Mouse (Mus musculus) hindbrain, postnatal 0 days (tissue): ENCODE results near the gene Thbd. TPM values are rescaled to one million over a fixed set of nuclear protein-coding genes. Genes with fewer than 3 reads are reported as not detected.
A peak's percentile ranks its signal among the peaks of the same experiment; 100 is the strongest.

Experiments
- ATAC-seq: fragments of 200-750 bp; cut with Nextera tagmentation; 2 replicates; pipeline ENCODE4 v1.8.0; 2017; ENCODE audit warnings: mild to moderate bottlenecking, moderate TSS enrichment, moderate library complexity
- DNase-seq: peaks from one replicate; pipeline ENCODE4 v3.0.0-alpha.2; 2015; ENCODE audit warnings: low spot score
- H3K27ac ChIP-seq: fragments of 300-500 bp; sonication (generic); 2 replicates; pipeline ENCODE4 v1.5.1; 2014; ENCODE audit warnings: mild to moderate bottlenecking
- H3K27me3 ChIP-seq: fragments of 300-500 bp; sonication (generic); 2 replicates; pipeline ENCODE4 v1.6.1; 2014; ENCODE audit warnings: low read length, mixed read lengths; ENCODE audit not compliant: insufficient read depth
- H3K36me3 ChIP-seq: fragments of 300-500 bp; sonication (generic); 2 replicates; pipeline ENCODE4 v1.6.1; 2014; ENCODE audit warnings: low read length, mixed read lengths; ENCODE audit not compliant: insufficient read depth
- H3K4me1 ChIP-seq: fragments of 300-500 bp; sonication (generic); 2 replicates; pipeline ENCODE4 v1.6.1; 2014; ENCODE audit warnings: antibody characterized with exemption, low read length, mixed read lengths; ENCODE audit not compliant: insufficient read depth
- H3K4me2 ChIP-seq: fragments of 300-500 bp; sonication (generic); 2 replicates; pipeline ENCODE4 v1.6.1; 2014; ENCODE audit warnings: low read depth, mild to moderate bottlenecking, low read length, moderate library complexity, mixed read lengths
- H3K4me3 ChIP-seq: fragments of 300-500 bp; sonication (generic); 2 replicates; pipeline ENCODE4 v1.5.1; 2014; ENCODE audit warnings: low read length
- H3K9ac ChIP-seq: fragments of 300-500 bp; sonication (generic); replicated peaks from 2 replicates; pipeline ENCODE4 v1.6.1; 2014; ENCODE audit warnings: mild to moderate bottlenecking, low read length, moderate library complexity, mixed read lengths
- H3K9me3 ChIP-seq: fragments of 300-500 bp; sonication (generic); 2 replicates; pipeline ENCODE4 v1.6.1; 2016; ENCODE audit warnings: low read length, mixed read lengths
- CTCF ChIP-seq: IDR thresholded peaks from 2 replicates; pipeline ENCODE4 v1.5.1; 2016; ENCODE audit warnings: antibody characterized with exemption, control low read depth, low read depth
- WGBS: fragments of 180-500 bp; shearing (Covaris S2); extraction: QIAGEN DNeasy Blood & Tissue Kit; methylation state at CpG from one replicate; pipeline ENCODE4 v1.1.7; 2014; 5-methylcytosine and 5-hydroxymethylcytosine counted together
- polyA plus RNA-seq: library from polyadenylated mRNA; unstranded; fragments of >200 nt; fragmentation: Nextera tagmentation; extraction: Ambion mirVana; gene quantifications from 2 replicates; pipeline ENCODE4 v1.2.1, GENCODE M21; 2015
- total RNA-seq: library from RNA; depleted of rRNA; stranded (reverse); fragments of >200 nt; gene quantifications from 2 replicates; pipeline ENCODE4 v1.2.3, GENCODE M21; 2014

Gene Thbd
- total and polyA plus RNA-seq, 2 experiments from 2014 or later, result 13.3 to 31.7 TPM

GRCm38 (mm10) chr2:148408761-148409120, 753 bp upstream of the Thbd start:
- Histone ChIP-seq H3K9ac (no peak overlapping the region), H3K9me3 (no peaks in the 10 kb centered on the region), H3K4me1 (no peaks in the 10 kb centered on the region; the same call in none of the 2 replicates), H3K4me3 (no peak overlapping the region), H3K27ac (no peak overlapping the region), H3K36me3 (no peaks in the 10 kb centered on the region), H3K4me2 (peak overlapping the region; percentile 55; the same call in 1 of the 2 replicates), H3K27me3 (peaks cover 36% of the 10 kb centered on the region)
- TF ChIP-seq CTCF, result no peak
- DNase-seq (no peak), ATAC-seq (peak; percentile 49)
- WGBS, result 14% methylated on average over 6 of the region's 6 CpGs

- H3K27ac ChIP-seq, result no peak overlapping the region
- peak overlapping the region; percentile 37; the same call in 1 of the 2 replicates for H3K9ac ChIP-seq
- H3K9me3 ChIP-seq, result no peaks in the 10 kb centered on the region
- H3K4me1 ChIP-seq, result no peaks in the 10 kb centered on the region; the same call in none of the 2 replicates
- no peak for TF ChIP-seq CTCF
- 8% methylated on average over 55 of the region's 55 CpGs for WGBS
- ATAC-seq (peak; percentile 54), DNase-seq (peak; percentile 28)
- H3K36me3 ChIP-seq, result no peaks in the 10 kb centered on the region
- peak overlapping the region; percentile 55 for H3K4me2 ChIP-seq
- peaks cover 36% of the 10 kb centered on the region for H3K27me3 ChIP-seq
- H3K4me3 ChIP-seq, result peak overlapping the region; percentile 30
These were observed 768 bp downstream of the Thbd start for GRCm38 (mm10) chr2:148406971-148407869.

GRCm38 (mm10) chr2:148406160-148406970, 1.6 kb downstream of the Thbd start:
- no peak for ATAC-seq
- Histone ChIP-seq H3K4me2 (peak overlapping the region; percentile 55), H3K4me1 (no peaks in the 10 kb centered on the region; the same call in none of the 2 replicates), H3K36me3 (no peaks in the 10 kb centered on the region), H3K9ac (no peak overlapping the region), H3K27me3 (peaks cover 36% of the 10 kb centered on the region), H3K9me3 (no peaks in the 10 kb centered on the region), H3K27ac (no peak overlapping the region), H3K4me3 (peak overlapping the region; percentile 30)
- DNase-seq, result peak; percentile 68
- WGBS, result 15% methylated on average over 34 of the region's 34 CpGs
- peak; percentile 62 for TF ChIP-seq CTCF

GRCm38 (mm10) chr2:148404906-148405305, 3.1 kb downstream of the Thbd start:
- no peak overlapping the region for H3K27ac ChIP-seq
- H3K36me3 ChIP-seq, result no peaks in the 10 kb centered on the region
- DNase-seq, result no peak
- no peak for ATAC-seq
- peaks cover 36% of the 10 kb centered on the region for H3K27me3 ChIP-seq
- no peak overlapping the region for H3K9ac ChIP-seq
- no peak overlapping the region for H3K4me3 ChIP-seq
- no peaks in the 10 kb centered on the region for H3K9me3 ChIP-seq
- H3K4me2 ChIP-seq, result no peak overlapping the region
- 80% methylated on average over 5 of the region's 5 CpGs for WGBS
- no peaks in the 10 kb centered on the region; the same call in none of the 2 replicates for H3K4me1 ChIP-seq
- no peak for TF ChIP-seq CTCF

- Histone ChIP-seq H3K4me3 (no peak overlapping the region), H3K4me1 (no peaks in the 10 kb centered on the region; the same call in 1 of the 2 replicates), H3K27me3 (peaks cover 19% of the 10 kb centered on the region), H3K36me3 (no peaks in the 10 kb centered on the region), H3K9me3 (no peaks in the 10 kb centered on the region), H3K9ac (no peak overlapping the region), H3K27ac (no peak overlapping the region), H3K4me2 (no peak overlapping the region)
- DNase-seq (no peak), ATAC-seq (no peak)
- WGBS, result 79% methylated on average over 1 of the region's 1 CpGs
- TF ChIP-seq CTCF, result no peak
These were observed 5.8 kb downstream of the Thbd start for GRCm38 (mm10) chr2:148402227-148402626.

GRCm38 (mm10) chr2:148398901-148399685, 8.9 kb downstream of the Thbd start:
- ATAC-seq (no peak), DNase-seq (no peak)
- 92% methylated on average over 5 of the region's 5 CpGs for WGBS
- no peak for TF ChIP-seq CTCF
- Histone ChIP-seq H3K27me3 (no peaks in the 10 kb centered on the region; the same call in 1 of the 2 replicates), H3K9me3 (no peaks in the 10 kb centered on the region), H3K36me3 (no peaks in the 10 kb centered on the region), H3K27ac (no peak overlapping the region), H3K4me2 (no peak overlapping the region), H3K4me1 (no peaks in the 10 kb centered on the region), H3K4me3 (no peak overlapping the region), H3K9ac (no peak overlapping the region)
